Mouse (Mus musculus) layer of hippocampus, postnatal 25 days (tissue): ENCODE measurements around the gene Agtrap. TPM values are rescaled to one million over a fixed set of nuclear protein-coding genes. Genes with fewer than 3 reads are reported as not detected.
"Not testable (repeated sequence)": the region's sequence is repeated elsewhere in the genome, so short reads cannot be mapped to it uniquely, and the experiment has no call there.

Source experiments
- DNase-seq, 2 experiments: peaks; one replicate each; pipeline ENCODE4 v3.0.0; 2022; ENCODE audit warnings: mixed read lengths in 2 of 2, low spot score in 1 of 2; ENCODE audit errors: extremely low spot score in 1 of 2
- total RNA-seq, 2 experiments: library from RNA; stranded (reverse); gene quantifications; 2 replicates each; pipeline ENCODE4 v1.2.3; 2021

Gene Agtrap
- total RNA-seq, 2 experiments from 2014 or later, result 6.2 to 6.9 TPM

- DNase-seq, result no peak
Measured at GRCm38 (mm10) chr4:148052976-148053375, 34.9 kb downstream of the Agtrap start.

GRCm38 (mm10) chr4:148051886-148052285, 35.9 kb downstream of the Agtrap start:
- no peak for DNase-seq

GRCm38 (mm10) chr4:148051046-148051776, 36.6 kb downstream of the Agtrap start:
- no peak for DNase-seq

GRCm38 (mm10) chr4:148050396-148050914, 37.4 kb downstream of the Agtrap start:
- not testable (repeated sequence) for DNase-seq

DNA sequence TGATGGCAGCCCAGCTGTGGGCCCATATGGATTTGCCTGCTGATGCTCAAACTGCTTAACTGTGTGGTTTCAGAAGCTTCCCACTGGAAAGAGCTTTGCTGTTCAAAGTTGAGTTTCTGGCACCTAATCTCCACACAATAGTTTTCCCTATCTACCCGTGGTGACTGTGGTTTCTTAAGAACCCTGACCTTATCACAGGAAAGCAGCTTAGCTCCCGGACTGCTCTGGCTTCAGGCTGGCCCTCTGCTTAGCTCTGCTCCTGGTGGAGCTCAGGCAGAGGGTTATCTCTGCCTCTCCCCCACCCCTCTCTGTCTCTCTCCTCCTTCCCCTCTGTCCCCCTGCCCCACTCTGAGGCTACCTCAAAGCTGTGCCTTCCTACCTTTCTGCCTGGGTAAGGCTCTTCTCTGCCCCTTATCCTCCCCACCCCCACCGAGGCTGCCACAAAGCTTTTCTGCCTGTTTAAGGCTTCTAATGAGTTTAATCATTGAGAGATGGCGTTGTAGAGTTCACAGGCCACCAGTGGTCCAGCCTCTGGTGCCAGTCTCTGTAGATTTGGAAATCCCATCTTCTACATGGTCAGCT, 41.3 kb downstream of the Agtrap start:
- DNase-seq, result no peak

DNA sequence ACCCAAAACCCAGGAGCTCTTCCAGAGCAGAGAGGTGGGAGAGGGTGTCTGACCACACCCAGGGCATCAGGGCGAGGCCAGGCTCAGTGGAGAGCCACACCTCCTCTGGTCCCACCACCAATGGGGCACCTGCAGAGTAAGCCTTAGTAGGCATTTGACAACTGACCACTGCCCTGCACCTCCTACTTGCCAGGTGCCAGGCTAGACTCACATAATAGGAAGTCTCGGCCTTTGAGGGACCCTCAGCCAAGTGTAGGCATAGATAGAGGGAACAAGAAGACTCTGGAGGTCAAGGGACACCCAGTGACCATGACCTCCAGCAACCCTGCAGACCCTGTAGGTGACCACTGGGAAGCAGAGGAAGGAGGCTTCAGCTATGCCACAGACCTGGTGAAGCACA, 43.7 kb downstream of the Agtrap start:
- DNase-seq, result no peak

- not testable (repeated sequence) for DNase-seq
Measured at GRCm38 (mm10) chr4:148043327-148043726, 44.5 kb downstream of the Agtrap start.

GRCm38 (mm10) chr4:148041611-148042191, 46.1 kb downstream of the Agtrap start:
- DNase-seq, result no peak

DNA sequence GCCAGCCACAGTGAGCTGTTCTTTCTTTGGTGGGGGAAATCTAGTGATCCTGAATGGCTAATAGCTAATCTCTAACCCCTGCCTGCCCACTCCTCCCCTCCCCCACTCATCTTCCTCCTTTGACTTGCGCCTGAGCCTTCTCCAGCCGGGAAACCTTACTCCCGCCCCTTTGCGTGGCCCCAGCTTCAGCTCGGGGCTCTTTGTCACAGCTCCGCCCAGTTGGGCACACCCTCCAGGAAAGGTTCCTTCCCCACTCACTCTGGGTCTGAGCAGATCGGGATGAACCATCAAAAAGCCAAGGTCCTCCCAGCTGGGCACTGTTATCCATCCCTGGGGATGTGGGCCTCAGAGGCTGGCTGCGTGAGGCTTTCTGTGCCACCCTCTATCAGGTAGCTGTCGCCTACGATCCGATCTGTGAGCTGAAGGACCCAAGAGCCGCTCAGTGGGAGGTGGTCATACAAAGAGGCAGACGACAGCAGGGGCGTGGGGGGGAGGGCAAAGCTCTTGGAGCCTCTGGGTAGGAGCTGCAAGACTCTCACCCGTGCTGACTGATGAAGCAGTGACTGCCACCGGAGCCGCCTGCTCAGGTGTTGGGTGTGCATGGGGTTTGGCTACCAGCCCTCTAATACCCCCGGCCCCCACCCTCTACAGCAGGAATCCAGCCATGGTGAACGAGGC, 46.8 kb downstream of the Agtrap start:
- no peak for DNase-seq

DNA sequence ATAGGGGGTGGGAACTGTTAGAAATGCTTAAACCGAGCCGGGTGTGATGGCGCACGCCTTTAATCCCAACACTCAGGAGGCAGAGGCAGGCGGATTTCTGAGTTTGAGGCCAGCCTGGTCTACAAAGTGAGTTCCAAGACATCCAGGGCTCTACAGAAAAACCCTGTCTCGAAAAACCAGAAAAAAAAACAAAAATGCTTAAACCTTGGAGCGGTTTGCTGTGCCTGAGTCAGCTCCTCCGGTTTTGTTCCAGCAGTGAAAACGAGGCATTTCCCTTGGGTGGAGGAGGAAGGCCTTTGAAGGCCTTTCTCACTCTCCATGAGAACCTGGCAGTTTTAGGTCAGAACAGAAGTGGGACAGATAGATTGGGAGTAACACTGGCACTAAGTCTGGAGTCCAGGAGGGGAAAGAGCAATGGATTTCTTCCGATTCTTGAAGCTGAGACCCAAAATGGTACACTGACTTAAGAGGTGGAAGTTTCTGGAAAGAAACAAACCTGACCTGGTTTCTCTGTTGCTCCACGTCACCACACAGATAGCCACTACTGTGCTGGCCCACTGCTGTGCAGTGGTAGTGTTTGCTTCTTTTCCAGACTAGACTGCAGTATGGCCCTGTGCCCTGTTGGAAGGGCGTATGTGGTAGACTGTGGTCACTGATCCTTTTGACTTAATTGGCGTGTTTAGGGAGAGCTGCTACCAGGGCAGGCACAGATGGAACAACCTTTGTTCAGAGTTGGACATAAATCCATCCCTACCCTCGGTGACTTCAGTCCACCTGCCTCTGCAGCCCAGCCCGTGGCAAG, 47.6 kb downstream of the Agtrap start:
- DNase-seq, result no peak

DNA sequence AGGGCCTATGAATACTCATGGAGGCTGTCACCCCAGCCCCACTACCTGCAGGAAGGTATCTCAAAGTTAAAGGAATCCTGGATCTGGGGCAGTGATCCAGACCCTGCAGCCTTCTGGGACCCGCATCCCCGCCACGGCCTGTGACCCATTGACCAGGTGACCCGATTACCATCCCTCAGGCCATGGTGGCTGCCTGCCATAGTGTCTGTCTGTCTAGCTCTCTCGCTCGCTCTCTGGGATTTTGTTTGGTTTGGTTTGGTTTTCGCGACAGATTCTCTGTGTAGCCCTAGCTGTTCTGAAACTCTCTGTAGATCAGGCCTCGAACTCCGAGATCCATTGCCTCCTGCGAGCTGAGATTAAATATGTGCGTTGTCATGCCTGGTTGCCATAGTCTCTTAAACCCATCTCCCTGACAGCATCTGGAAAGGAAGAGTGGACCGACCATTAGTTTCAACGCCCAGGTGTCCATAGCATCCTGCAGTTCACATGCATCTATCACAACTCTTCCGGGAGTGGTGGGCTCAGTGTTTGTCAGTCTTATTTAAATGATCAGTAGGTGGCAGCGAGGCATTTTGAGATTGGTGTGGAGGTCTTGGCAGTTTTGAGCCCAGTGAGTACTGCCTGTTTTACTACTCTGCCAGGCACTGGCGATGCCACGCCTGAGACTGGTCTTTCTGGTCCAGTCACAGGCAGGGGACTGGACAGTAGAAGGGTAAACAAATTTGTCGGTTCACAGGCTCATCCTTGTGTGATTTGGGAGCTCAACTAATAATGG, 48.4 kb downstream of the Agtrap start:
- DNase-seq, result no peak

- peak; percentile 98 to 99 for DNase-seq
Measured at GRCm38 (mm10) chr4:148038600-148039253, 49.1 kb downstream of the Agtrap start, which contains the start of the genes Clcn6 and Mthfr. TSS of gene Clcn6 (minus strand) at chr4:148038821. TSS of gene Mthfr (plus strand) at chr4:148039077.

GRCm38 (mm10) chr4:148038079-148038599, 49.7 kb downstream of the Agtrap start:
- DNase-seq, result no peak

- no peak for DNase-seq
Measured at GRCm38 (mm10) chr4:148035440-148035839, 52.4 kb downstream of the Agtrap start.

DNA sequence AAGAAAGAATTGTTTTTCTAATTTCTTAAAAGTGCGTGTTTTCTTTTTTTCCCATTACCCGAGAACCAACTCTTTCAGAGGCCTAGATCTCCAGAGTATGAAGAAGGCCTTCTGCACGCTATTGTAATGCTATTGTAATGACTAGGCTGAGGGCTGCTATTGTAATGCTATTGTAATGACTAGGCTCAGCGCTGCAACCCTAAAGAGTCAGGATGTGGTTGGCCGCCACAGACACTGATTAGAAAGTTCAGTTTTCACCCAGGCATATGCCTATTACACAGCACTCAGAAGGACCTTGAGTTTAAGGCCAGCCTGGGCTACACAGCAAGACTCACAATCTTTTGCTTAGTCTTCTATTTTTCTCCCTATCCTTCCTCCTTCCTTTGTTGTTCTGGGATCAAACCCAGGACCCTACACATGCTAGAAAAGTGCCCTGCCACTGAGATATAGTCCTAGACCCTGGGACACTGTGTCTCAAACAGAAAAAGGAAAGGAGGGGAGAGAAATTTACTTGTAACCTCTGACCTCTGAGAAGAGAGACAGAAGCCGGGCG, 53.9 kb downstream of the Agtrap start:
- DNase-seq, result no peak

- no peak for DNase-seq
Measured at GRCm38 (mm10) chr4:148030506-148030905, 57.3 kb downstream of the Agtrap start.

- no peak for DNase-seq
Measured at GRCm38 (mm10) chr4:148029297-148029696, 58.5 kb downstream of the Agtrap start.
